Mouse (Mus musculus): Measurements from ENCODE around the gene Gm10778. TPM values are rescaled to one million over a fixed set of nuclear protein-coding genes. Genes with fewer than 3 reads are reported as not detected.
"Not testable (repeated sequence)": the region's sequence is repeated elsewhere in the genome, so short reads cannot be mapped to it uniquely, and the experiment has no call there.

Gene Gm10778
- polyA plus RNA-seq, 1 experiment from 2014 or later, result 3.8 TPM

DNA sequence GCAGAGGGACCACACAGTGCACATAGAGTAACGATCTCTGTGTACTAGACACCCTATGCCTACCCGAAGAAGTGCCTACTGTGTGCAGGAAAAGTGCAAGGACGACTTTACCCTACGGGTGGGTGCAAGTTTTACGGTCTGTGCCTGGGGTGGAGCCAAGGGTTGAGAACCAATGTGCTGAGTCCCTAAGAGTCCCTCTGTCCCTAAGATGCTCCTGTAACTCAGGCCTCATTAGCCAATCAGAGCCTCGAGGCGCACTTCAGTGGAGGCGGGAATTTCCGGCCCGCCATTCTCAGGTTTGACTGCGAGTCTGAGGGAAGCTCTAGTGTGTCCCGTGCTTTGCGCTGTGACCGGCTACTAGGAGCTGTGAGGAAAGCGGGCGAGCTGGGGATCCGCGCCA lies 38.3 kb downstream of the Gm10778 start:
- H3K4me3 ChIP-seq (replicated peaks; ENCODE audit: low read length); H3K4me1 ChIP-seq (ENCODE audit: control insufficient read depth, insufficient read depth, low read length); H3K36me3 ChIP-seq (ENCODE audit: control insufficient read depth, insufficient read depth, low read length); H3K9ac ChIP-seq (ENCODE audit: low read length); ATAC-seq (ENCODE audit: insufficient read depth, low FRiP score); H3K4me2 ChIP-seq (ENCODE audit: low read depth, low read length); H3K9me3 ChIP-seq (replicated peaks; ENCODE audit: control insufficient read depth, low read length); H3K27ac ChIP-seq (ENCODE audit: low read length); H3K27me3 ChIP-seq (ENCODE audit: control insufficient read depth, insufficient read depth, low read length): not testable (repeated sequence)
- WGBS, result no CpG with 5 or more reads among the region's 18 CpGs

GRCm38 (mm10) chr10:81704531-81705301 lies 55.9 kb downstream of the Gm10778 start, which contains the start of gene Zfp433:
Zfp433 (plus strand) TSS chr10:81704825.
- H3K9ac ChIP-seq (ENCODE audit: low read length); H3K27ac ChIP-seq (ENCODE audit: low read length); H3K27me3 ChIP-seq (ENCODE audit: control insufficient read depth, insufficient read depth, low read length); H3K4me3 ChIP-seq (replicated peaks; ENCODE audit: low read length); H3K36me3 ChIP-seq (ENCODE audit: control insufficient read depth, insufficient read depth, low read length); H3K4me1 ChIP-seq (ENCODE audit: control insufficient read depth, insufficient read depth, low read length); H3K4me2 ChIP-seq (ENCODE audit: low read depth, low read length); H3K9me3 ChIP-seq (replicated peaks; ENCODE audit: control insufficient read depth, low read length): not testable (repeated sequence)
- ATAC-seq (ENCODE audit: insufficient read depth, low FRiP score), result peak; percentile 100
- WGBS, result no CpG with 5 or more reads among the region's 46 CpGs

Other genes with a start within 250 kb of the Gm10778 start
- 74.8 and 82.5 TPM in 2 replicates for gene Nfic, start 193.4 kb upstream of the Gm10778 start, polyA plus RNA-seq (2015; fragmentation: Nextera tagmentation; extraction: Ambion mirVana)
- 1.3 and 1.5 TPM in 2 replicates for gene Celf5, start 166.3 kb upstream of the Gm10778 start, polyA plus RNA-seq (2015; fragmentation: Nextera tagmentation; extraction: Ambion mirVana)
- 88.4 and 96.7 TPM in 2 replicates for gene Ncln, start 152.7 kb upstream of the Gm10778 start, polyA plus RNA-seq (2015; fragmentation: Nextera tagmentation; extraction: Ambion mirVana)
- 1.2 TPM in 2 replicates for gene S1pr4, start 148.9 kb upstream of the Gm10778 start, polyA plus RNA-seq (2015; fragmentation: Nextera tagmentation; extraction: Ambion mirVana)
- gene Gna15, start 124.8 kb upstream of the Gm10778 start, polyA plus RNA-seq (2015; fragmentation: Nextera tagmentation; extraction: Ambion mirVana), result 9.0 and 11.0 TPM in 2 replicates
- gene Gna11, start 103.9 kb upstream of the Gm10778 start, polyA plus RNA-seq (2015; fragmentation: Nextera tagmentation; extraction: Ambion mirVana), result 101 and 105 TPM in 2 replicates
- gene Aes, start 89.6 kb upstream of the Gm10778 start, polyA plus RNA-seq (2015; fragmentation: Nextera tagmentation; extraction: Ambion mirVana), result 325 and 351 TPM in 2 replicates
- gene Tle2, start 74.5 kb upstream of the Gm10778 start, polyA plus RNA-seq (2015; fragmentation: Nextera tagmentation; extraction: Ambion mirVana), result 20.6 and 23.6 TPM in 2 replicates
- gene Tle6, start 48.0 kb upstream of the Gm10778 start, polyA plus RNA-seq (2015; fragmentation: Nextera tagmentation; extraction: Ambion mirVana), result 26.0 and 31.2 TPM in 2 replicates
- 0.46 and 0.61 TPM in 2 replicates for gene BC025920, start 42.8 kb upstream of the Gm10778 start, polyA plus RNA-seq (2015; fragmentation: Nextera tagmentation; extraction: Ambion mirVana)
- gene Sirt6, start 21.3 kb upstream of the Gm10778 start, polyA plus RNA-seq (2015; fragmentation: Nextera tagmentation; extraction: Ambion mirVana), result 28.6 and 33.6 TPM in 2 replicates
- 9.9 and 11.1 TPM in 2 replicates for gene Ankrd24, start 20.5 kb upstream of the Gm10778 start, polyA plus RNA-seq (2015; fragmentation: Nextera tagmentation; extraction: Ambion mirVana)
- gene Zfp433, start 55.8 kb downstream of the Gm10778 start, polyA plus RNA-seq (2015; fragmentation: Nextera tagmentation; extraction: Ambion mirVana), result 12.2 and 15.2 TPM in 2 replicates
- gene Gm3055, start 122.1 kb downstream of the Gm10778 start, polyA plus RNA-seq (2015; fragmentation: Nextera tagmentation; extraction: Ambion mirVana), result 5.9 and 6.6 TPM in 2 replicates
- gene Gm4767, start 163.1 kb downstream of the Gm10778 start, polyA plus RNA-seq (2015; fragmentation: Nextera tagmentation; extraction: Ambion mirVana), result 2.2 and 2.9 TPM in 2 replicates
- 7.7 and 11.1 TPM in 2 replicates for gene Gm32687, start 214.9 kb downstream of the Gm10778 start, polyA plus RNA-seq (2015; fragmentation: Nextera tagmentation; extraction: Ambion mirVana)